Mouse (Mus musculus): ENCODE measurements at regions not wholly inside any gene's neighbourhood (a gene's known extent, or its start where the extent isn't known, plus 50 kb on each side); places are given as distances from the start of the nearest gene placed in this dataset.

GRCm38 (mm10) chr7:49704635-49705034, 54.3 kb upstream of the Htatip2 start:
- H3K27me3 ChIP-seq (ENCODE audit: insufficient read depth, low read length) = peaks cover 23% of the 10 kb centered on the region; the same call in 1 of the 2 replicates
- H3K4me2 ChIP-seq (ENCODE audit: low read length) = no peak overlapping the region
- DNase-seq (ENCODE audit: low spot score) = no peak
- H3K4me3 ChIP-seq (replicated peaks; ENCODE audit: low read depth, low read length) = no peak overlapping the region
- no peak overlapping the region for H3K9ac ChIP-seq (ENCODE audit: low read depth, low read length)
- 6% methylated on average over 2 of the region's 2 CpGs for WGBS
- H3K36me3 ChIP-seq (ENCODE audit: insufficient read depth, low read length) = no peaks in the 10 kb centered on the region
- no peak overlapping the region for H3K27ac ChIP-seq
- TF ChIP-seq CTCF (IDR thresholded peaks at IDR 0.05; ENCODE audit: low read depth) = no peak
- no peak for ATAC-seq (replicated peaks; ENCODE audit: low FRiP score, low read depth)
- H3K4me1 ChIP-seq (replicated peaks; ENCODE audit: insufficient read depth, low read length) = no peaks in the 10 kb centered on the region
- no peaks in the 10 kb centered on the region for H3K9me3 ChIP-seq (replicated peaks; ENCODE audit: low read length)

DNA sequence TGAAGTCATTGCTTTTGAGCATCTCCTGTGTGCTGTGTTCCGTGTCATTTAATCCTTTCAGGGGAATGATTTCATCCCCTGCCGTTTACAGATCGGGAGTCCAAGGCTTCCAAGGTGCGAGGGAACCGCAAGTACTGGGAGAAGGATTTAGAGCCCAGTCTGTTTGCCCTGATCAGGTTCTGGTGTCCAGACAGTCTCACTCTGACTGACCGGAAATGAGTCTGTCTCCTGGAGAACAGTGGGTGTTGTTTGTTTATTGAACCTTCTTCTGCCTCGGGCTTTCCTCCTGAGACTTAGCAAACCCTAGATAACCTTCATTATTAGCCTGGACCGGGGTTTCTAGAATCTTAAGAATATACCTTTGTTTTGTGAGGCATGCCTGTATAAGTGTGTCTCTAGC, 58.2 kb upstream of the Htatip2 start:
- no peak for DNase-seq (ENCODE audit: low spot score)
- no peaks in the 10 kb centered on the region for H3K9me3 ChIP-seq (replicated peaks; ENCODE audit: low read length)

GRCm38 (mm10) chr7:49700024-49700390, 58.9 kb upstream of the Htatip2 start:
- WGBS = 90% methylated on average over 15 of the region's 15 CpGs
- DNase-seq (ENCODE audit: low spot score) = no peak
- H3K36me3 ChIP-seq (ENCODE audit: insufficient read depth, low read length) = no peaks in the 10 kb centered on the region
- TF ChIP-seq CTCF (IDR thresholded peaks at IDR 0.05; ENCODE audit: low read depth) = no peak
- no peak overlapping the region for H3K4me3 ChIP-seq (replicated peaks; ENCODE audit: low read depth, low read length)
- no peak for ATAC-seq (replicated peaks; ENCODE audit: low FRiP score, low read depth)
- H3K4me2 ChIP-seq (ENCODE audit: low read length) = no peak overlapping the region
- H3K27ac ChIP-seq = no peak overlapping the region
- H3K4me1 ChIP-seq (replicated peaks; ENCODE audit: insufficient read depth, low read length) = no peaks in the 10 kb centered on the region
- H3K9ac ChIP-seq (ENCODE audit: low read depth, low read length) = no peak overlapping the region
- H3K27me3 ChIP-seq (ENCODE audit: insufficient read depth, low read length) = peaks cover 21% of the 10 kb centered on the region; the same call in 1 of the 2 replicates
- H3K9me3 ChIP-seq (replicated peaks; ENCODE audit: low read length) = no peaks in the 10 kb centered on the region

More for the DNA sequence above, 58.2 kb upstream of the Htatip2 start:
- no peak for TF ChIP-seq CTCF (IDR thresholded peaks at IDR 0.05; ENCODE audit: low read depth)
- 14% methylated on average over 8 of the region's 8 CpGs for WGBS
- no peak overlapping the region for H3K4me2 ChIP-seq (ENCODE audit: low read length)
- no peak for ATAC-seq (replicated peaks; ENCODE audit: low FRiP score, low read depth)
- H3K36me3 ChIP-seq (ENCODE audit: insufficient read depth, low read length) = no peaks in the 10 kb centered on the region
- no peaks in the 10 kb centered on the region for H3K4me1 ChIP-seq (replicated peaks; ENCODE audit: insufficient read depth, low read length)
- no peak overlapping the region for H3K4me3 ChIP-seq (replicated peaks; ENCODE audit: low read depth, low read length)
- peaks cover 23% of the 10 kb centered on the region; the same call in 1 of the 2 replicates for H3K27me3 ChIP-seq (ENCODE audit: insufficient read depth, low read length)
- H3K9ac ChIP-seq (ENCODE audit: low read depth, low read length) = no peak overlapping the region
- H3K27ac ChIP-seq = no peak overlapping the region

DNA sequence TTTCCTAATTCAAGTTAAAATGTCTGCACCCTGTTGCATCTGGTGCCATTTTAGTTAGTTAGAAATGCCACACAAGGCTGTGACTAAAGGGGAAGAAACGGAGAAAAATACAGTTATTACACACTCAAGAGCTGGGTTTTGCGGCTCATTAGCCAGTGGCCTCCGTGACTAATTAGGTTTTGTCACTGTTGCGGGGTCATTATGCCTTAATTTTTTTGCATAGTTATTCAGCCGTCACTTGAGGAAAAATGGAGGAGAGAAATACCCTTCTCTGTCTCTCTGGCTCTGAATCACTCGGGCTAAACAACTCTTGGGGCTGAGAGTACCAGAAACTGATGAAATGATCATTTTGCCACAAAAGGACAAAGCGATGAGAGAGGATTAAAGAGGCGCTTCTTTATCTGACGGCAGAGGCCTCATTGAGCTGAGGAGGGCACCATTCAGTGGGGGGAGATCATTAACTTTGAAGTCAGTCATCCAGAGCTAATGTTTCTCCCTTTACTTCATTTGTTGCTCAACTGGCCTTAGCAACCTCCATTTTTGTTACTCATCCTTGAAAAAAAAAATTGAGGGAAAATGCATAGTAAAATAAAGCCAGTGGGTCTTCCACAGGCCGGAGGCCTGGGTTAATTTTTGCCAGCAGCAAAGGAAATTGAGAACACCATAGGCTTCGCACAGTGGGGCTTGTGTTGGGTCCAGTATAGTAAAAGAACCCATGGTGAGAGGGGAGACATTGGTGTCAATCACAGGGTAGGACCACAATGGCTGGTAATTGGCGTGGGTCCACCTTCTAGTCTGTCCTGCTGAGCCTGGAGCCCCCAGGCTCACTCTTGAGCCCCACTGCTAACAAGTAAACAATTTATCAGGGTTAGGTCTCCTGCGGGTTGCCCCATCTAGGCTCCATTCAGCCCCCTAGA, 59.5 kb upstream of the Htatip2 start:
- no peak overlapping the region for H3K4me2 ChIP-seq (ENCODE audit: low read length)
- ATAC-seq (replicated peaks; ENCODE audit: low FRiP score, low read depth) (no peak), DNase-seq (ENCODE audit: low spot score) (no peak)
- no peak overlapping the region for H3K9ac ChIP-seq (ENCODE audit: low read depth, low read length)
- WGBS = 45% methylated on average over 13 of the region's 13 CpGs
- no peak overlapping the region for H3K27ac ChIP-seq
- no peaks in the 10 kb centered on the region for H3K9me3 ChIP-seq (replicated peaks; ENCODE audit: low read length)
- no peaks in the 10 kb centered on the region for H3K36me3 ChIP-seq (ENCODE audit: insufficient read depth, low read length)
- peaks cover 18% of the 10 kb centered on the region; the same call in 1 of the 2 replicates for H3K27me3 ChIP-seq (ENCODE audit: insufficient read depth, low read length)
- no peaks in the 10 kb centered on the region for H3K4me1 ChIP-seq (replicated peaks; ENCODE audit: insufficient read depth, low read length)
- no peak for TF ChIP-seq CTCF (IDR thresholded peaks at IDR 0.05; ENCODE audit: low read depth)
- H3K4me3 ChIP-seq (replicated peaks; ENCODE audit: low read depth, low read length) = no peak overlapping the region

DNA sequence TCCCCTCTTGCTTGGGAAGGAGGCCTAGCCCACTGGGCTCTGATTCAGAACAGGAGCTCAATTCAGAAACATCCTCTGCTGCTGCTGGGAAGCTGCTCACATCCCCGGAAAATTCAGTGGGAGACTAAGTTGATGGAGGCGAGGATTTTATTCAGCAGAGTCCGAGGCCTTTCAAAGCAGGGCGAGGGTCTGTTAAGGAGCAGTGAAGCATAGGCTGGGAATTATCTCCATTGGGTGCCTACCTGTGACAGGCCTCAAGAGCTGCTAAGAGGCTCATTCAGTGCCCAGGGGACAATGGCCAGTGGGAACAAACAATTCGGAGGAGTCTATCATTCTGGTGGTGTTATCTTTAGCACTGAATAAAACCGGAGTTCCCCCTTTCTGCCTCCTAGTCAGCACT, 59.6 kb upstream of the Dbx1 start:
- no peak overlapping the region for H3K27ac ChIP-seq
- no peaks in the 10 kb centered on the region for H3K9me3 ChIP-seq (replicated peaks; ENCODE audit: low read length)
- H3K36me3 ChIP-seq (ENCODE audit: insufficient read depth, low read length) = no peaks in the 10 kb centered on the region
- WGBS = 48% methylated on average over 6 of the region's 6 CpGs
- H3K4me2 ChIP-seq (ENCODE audit: low read length) = no peak overlapping the region
- H3K4me1 ChIP-seq (replicated peaks; ENCODE audit: insufficient read depth, low read length) = no peaks in the 10 kb centered on the region
- H3K27me3 ChIP-seq (ENCODE audit: insufficient read depth, low read length) = peaks cover 14% of the 10 kb centered on the region; the same call in 1 of the 2 replicates
- ATAC-seq (replicated peaks; ENCODE audit: low FRiP score, low read depth) (no peak), DNase-seq (ENCODE audit: low spot score) (no peak)
- H3K9ac ChIP-seq (ENCODE audit: low read depth, low read length) = no peak overlapping the region
- H3K4me3 ChIP-seq (replicated peaks; ENCODE audit: low read depth, low read length) = no peak overlapping the region
- no peak for TF ChIP-seq CTCF (IDR thresholded peaks at IDR 0.05; ENCODE audit: low read depth)

DNA sequence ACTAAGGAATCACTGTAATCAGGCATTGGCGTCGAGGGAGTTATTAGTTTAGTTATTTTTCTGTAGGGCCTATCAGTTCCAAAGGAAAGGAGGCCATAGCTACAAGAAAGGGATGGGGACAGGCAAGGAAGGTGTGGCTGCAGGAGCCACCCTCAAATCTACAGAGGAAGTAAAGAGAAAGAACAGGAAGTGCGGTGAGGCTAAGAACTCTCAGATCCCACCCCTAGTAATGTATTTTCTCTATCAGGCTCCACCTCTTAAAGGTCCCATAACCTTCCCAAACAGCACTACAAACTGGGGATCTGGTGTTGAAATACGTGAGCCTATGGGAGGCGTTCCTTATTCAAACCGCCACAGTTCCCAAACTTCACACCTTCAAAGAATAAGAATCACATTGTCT, 52.9 kb upstream of the Dbx1 start:
- ATAC-seq (replicated peaks; ENCODE audit: low FRiP score, low read depth) (no peak), DNase-seq (ENCODE audit: low spot score) (no peak)
- Histone ChIP-seq H3K9me3 (replicated peaks; ENCODE audit: low read length) (no peaks in the 10 kb centered on the region), H3K27me3 (ENCODE audit: insufficient read depth, low read length) (peaks cover 36% of the 10 kb centered on the region), H3K9ac (ENCODE audit: low read depth, low read length) (no peak overlapping the region), H3K4me1 (replicated peaks; ENCODE audit: insufficient read depth, low read length) (no peaks in the 10 kb centered on the region), H3K4me3 (replicated peaks; ENCODE audit: low read depth, low read length) (no peak overlapping the region), H3K27ac (no peak overlapping the region), H3K36me3 (ENCODE audit: insufficient read depth, low read length) (no peaks in the 10 kb centered on the region), H3K4me2 (ENCODE audit: low read length) (no peak overlapping the region)
- WGBS = 48% methylated on average over 6 of the region's 6 CpGs
- TF ChIP-seq CTCF (IDR thresholded peaks at IDR 0.05; ENCODE audit: low read depth) = no peak
